Mouse (Mus musculus): ENCODE data around the gene Kcnh1. TPM values are rescaled to one million over a fixed set of nuclear protein-coding genes. Genes with fewer than 3 reads are reported as not detected.

Gene Kcnh1
- polyA plus RNA-seq, 1 experiment from 2014 or later: 3.3 TPM

GRCm38 (mm10) chr1:192559341-192559740, 368.8 kb downstream of the Kcnh1 start:
- Histone ChIP-seq H3K4me2 (no peak overlapping the region), H3K9me3 (no peaks in the 10 kb centered on the region), H3K27me3 (replicated peaks) (no peaks in the 10 kb centered on the region), H3K27ac (no peak overlapping the region), H3K4me3 (no peak overlapping the region), H3K36me3 (replicated peaks) (no peaks in the 10 kb centered on the region), H3K4me1 (no peaks in the 10 kb centered on the region), H3K9ac (no peak overlapping the region)
- no peak for ATAC-seq (replicated peaks)
- WGBS: 87% methylated on average over 1 of the region's 1 CpGs

Other genes starting within 250 kb of the Kcnh1 start
- gene Rd3, start 213.4 kb upstream of the Kcnh1 start, polyA plus RNA-seq (2015; fragmentation: Nextera tagmentation; extraction: Ambion mirVana): 2.9 and 3.1 TPM in 2 replicates
- gene Traf5, start 98.2 kb upstream of the Kcnh1 start, polyA plus RNA-seq (2015; fragmentation: Nextera tagmentation; extraction: Ambion mirVana): 1.8 and 3.3 TPM in 2 replicates
- gene Rcor3, start 52.7 kb upstream of the Kcnh1 start, polyA plus RNA-seq (2015; fragmentation: Nextera tagmentation; extraction: Ambion mirVana): 35.8 and 37.4 TPM in 2 replicates

All from midbrain, embryonic 15.5 days (tissue).